Mouse (Mus musculus) adipocyte (in vitro differentiated cells): ENCODE results near the gene Vwc2.

ENCODE experiments used
- DNase-seq: peaks from one replicate; pipeline ENCODE4 v3.0.0-alpha.2; 2016; ENCODE audit warnings: low spot score

Gene Vwc2

DNA sequence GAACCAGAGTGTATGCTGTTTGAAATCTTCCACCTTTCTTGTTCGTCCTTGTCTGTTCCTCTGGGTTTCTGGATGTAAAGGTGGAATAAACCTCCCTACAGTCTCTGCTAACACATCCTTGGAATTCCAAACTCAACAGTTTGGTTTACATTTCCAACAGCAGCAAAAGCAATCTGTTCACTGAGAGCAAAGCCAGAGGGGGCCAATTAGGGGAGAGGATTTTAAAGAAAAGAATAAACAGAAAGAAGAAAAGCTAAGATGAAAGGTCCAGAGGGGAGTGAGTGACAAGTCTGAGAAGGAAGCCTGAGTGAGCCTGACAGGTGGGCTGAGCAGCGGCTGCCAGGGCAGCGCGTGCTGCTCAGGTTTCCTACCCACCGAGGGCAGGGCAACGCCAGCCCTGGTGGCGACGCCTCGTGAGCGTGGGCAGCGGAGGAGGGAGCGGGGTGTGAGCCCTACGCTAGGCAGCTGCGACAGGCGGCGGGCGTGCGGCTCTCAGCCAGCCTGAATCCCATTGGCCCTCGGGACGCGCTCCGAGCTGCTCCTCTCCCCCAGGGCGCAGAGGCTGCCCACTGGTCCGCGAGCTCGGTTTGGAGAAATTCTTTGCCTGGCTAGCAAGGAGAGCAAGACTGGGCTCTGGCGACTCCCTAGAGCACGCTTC lies at the start of gene Vwc2:
TSS of gene Vwc2 (plus strand) at position 648 of the 658 bp plus-strand sequence.
- no peak for DNase-seq

DNA sequence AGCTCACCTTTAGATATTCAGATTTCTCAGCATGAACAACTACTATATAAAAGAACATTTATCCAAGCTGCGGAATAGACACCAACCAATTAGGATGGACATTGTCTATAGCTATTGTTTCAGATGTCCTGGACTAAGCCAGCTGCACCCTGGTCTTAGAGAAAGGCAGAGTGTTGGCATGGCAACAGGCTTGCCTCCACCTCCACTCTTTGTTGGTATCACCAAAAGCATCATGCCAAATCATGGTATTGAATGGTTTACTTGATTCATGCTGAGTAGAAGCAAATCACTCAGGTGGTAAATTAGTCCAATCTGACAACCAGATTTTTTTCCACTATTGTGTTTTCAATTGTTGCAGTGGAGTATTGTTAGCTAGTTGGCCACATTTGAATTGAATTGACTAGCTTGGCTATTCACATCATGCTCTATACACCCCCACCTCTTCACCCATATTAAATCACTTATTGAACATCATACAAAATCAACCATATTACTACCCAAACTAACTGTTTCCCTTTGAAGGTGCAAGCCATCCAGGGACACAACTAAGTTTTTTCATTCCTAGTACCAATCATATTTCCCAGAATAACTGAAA lies 25.8 kb upstream of the Vwc2 start:
- no peak for DNase-seq

DNA sequence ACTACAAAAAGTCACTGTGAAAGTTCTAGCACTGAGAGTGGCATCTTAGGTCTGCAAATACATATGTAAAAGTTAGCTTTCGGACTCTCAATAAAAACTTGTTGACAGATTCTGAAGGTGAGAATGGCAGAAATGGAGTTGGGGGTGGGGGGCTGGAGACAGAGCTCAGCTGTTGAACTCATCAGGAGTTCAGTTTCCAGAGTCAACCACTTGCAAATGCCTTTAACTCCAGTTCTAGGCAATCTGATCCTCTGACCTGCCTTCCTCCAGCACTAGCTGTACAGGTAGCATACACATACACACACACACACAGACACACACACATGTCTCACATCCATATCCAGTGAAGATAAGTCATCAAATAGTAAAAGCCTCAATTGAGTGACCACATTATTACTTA lies 16.4 kb upstream of the Vwc2 start:
- no peak for DNase-seq

DNA sequence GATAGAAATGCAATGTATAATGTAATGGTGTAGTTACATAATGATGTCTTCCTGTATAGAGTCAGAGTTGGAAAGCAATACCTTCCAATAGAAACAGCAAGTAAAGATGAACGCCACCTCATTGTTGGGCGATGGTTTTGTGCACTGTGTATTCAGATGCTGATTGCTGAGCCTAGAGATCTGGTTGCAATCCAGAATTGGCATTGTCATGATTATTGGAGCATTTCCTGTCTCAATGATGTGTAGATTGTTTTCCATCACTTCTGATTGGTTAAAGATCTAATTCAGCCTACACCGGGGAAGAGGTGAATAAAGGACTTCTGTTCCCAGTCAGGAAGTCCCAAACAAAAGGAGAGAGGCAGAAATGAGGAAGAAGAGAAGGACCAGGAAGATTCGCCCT lies 15.7 kb upstream of the Vwc2 start:
- DNase-seq = no peak

DNA sequence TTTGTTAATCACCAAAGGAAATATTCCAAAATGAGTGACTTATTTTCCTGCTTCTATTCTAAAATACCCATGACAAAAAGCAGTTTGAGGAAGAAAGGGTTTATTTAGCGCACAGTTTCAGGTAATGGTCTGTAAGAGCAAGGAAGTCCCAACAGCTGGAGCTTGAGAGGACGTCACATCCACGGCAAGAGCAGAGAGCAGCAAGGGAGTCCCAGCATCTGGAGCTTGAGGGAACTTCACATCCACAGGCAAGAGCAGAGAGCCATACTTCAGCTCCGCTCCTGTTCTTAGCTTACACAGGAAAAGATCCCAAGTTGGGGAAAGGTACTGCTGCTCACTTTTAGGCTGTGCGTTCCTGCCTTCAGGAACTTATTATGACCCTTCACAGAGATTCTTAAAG lies 15.0 kb upstream of the Vwc2 start:
- no peak for DNase-seq

DNA sequence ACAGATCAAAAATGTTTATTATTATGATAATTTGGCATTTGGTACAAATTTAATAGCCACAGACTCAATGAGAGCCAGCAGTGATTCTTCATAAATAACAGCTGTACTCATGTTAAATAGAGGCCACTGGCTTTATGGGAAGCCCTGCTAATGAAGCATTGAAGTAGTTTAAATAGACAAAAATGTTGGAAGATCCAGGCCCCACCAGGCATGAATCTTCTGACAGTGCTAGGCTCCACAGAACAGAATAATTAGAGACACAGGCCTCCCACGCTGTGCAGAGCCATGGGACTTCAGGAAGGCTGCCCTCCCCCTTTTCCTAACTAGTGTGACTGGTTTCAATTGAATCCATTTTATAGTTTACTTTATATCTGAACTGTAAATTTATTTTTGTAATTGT lies 11.8 kb upstream of the Vwc2 start:
- DNase-seq = no peak

DNA sequence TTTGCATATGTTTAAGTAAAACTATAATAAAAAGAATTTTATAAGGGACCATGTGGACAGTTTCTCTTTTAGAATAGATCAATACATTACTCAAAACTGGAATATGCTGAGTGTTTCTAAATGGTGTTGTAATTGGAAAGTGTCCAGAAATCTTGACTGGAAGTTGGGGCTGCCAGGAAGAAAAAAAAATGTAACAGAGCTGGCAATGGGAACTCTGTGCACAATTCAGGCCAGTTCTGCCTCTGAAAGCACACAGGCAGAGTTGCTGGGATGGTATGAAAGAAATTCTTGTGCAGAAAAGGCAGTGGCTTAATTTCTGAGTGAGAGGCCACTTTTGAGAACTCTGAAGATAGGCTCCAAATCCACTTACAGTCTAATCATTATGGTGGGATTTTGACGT lies 11.4 kb upstream of the Vwc2 start:
- peak; percentile 3 for DNase-seq

DNA sequence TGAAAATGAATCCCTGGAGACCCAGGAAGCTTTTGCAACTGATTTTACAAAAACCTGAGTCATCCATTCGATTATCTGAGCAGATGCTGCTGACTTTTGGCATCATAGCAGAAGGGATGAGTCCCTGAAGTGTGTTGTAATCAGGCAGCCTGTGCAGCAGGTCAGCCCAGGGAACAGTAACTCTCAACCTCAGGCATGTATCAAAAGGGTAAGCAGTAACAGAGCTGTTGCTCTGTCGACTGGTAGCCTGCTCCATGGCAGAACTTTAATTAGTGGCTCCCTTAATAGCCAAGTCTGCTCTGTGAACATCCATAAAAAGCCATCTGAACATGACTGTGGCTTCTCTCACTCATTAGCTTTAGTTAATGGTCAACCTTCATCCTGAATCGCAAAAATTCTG lies 5.1 kb upstream of the Vwc2 start:
- no peak for DNase-seq

DNA sequence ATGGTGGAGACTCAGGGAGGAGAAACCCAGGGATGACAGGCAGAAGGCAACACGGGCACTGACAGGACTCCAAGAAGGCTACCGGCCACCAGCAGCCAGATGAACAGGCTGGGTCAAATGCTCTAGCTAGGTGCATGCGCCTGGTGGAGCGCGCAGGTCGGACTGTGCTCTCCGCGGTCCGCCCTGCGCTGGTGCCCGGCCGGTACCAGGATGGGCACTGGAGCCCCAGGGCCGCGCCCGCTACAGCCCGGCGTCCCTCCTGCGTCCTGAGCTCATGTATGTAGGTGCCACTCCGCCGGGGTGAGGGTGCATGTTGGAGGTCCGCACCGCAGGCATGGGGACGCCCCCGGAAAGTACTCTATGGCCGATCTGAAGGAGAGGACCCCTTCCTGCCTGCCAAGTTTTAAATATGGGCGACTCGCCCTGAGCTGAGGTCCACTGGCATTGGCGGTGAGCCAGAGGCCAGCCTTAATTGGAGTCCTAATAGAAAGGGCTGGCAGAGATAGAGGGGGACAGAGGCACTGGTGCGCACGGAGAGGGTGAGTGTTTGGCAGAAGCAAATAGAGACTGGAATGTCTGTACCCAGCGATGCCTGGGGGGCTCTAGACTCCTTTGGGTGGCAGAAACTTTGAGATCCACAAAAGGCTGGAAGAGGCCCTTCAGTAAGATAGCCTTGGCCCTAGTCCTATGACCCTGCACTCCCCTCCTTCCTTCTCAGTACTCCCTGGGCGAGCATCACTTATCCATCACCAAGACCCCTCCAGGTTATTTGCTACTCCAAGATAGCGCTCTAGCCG lies 409 bp downstream of the Vwc2 start:
- no peak for DNase-seq

DNA sequence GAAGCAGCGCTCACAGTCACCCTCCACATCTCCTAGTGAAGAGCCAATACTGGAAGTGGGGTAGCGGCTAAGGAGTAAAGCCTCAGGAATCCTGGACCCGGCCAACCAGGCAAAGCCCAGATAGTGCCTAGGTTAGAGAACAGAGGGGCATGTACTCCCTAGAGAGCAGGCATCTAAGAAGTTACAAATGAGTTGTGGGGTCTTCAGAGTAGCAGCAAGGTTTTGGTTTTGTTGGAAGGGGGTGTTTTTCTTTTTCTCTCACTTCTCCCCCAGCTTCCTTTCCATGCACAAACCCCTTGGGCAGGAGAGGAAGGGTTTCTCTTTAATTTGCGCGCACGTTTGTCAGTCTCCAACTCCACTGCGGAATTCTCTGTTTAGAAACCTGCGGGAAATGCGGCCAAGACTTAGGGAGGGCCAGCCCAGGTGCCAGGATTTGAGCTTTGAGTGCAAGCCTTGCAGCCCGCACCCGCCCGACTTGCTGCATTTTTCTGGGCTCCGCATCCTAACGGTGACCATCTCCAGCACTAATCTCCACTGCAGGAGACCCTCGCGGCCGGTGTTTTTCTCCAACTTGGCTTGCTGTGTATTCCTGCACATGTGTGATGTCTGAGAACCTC lies 1.1 kb downstream of the Vwc2 start:
- DNase-seq = no peak

DNA sequence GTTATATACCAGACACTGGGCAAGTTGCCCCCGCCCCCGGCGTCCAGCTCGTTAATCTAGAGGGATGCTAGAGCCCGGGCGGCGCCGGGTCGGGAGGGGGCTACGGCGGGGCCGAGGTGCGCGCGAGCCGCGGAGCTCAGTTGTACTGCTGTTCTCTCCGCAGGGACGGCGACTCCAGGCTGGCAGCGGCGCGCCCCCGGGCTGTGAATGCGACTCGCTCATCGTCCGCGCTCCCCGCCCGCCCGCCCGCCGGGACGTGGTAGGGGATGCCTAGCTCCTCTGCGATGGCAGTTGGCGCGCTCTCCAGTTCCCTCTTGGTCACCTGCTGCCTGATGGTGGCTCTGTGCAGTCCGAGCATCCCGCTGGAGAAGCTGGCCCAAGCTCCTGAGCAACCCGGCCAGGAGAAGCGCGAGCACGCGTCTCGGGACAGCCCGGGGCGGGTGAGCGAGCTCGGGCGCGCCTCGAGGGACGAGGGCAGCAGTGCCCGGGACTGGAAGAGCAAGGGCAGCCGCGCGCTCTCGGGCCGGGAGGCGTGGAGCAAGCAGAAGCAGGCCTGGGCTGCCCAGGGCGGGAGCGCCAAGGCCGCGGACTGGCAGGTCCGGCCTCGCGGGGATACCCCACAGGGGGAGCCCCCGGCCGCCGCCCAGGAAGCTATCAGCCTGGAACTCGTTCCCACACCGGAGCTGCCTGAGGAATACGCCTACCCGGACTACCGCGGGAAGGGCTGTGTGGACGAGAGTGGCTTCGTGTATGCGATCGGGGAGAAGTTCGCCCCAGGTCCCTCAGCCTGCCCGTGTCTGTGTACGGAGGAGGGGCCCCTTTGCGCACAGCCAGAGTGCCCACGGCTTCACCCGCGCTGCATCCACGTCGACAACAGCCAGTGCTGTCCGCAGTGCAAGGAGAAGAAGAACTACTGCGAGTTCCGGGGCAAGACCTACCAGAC lies 1.9 kb downstream of the Vwc2 start:
- DNase-seq = no peak

DNA sequence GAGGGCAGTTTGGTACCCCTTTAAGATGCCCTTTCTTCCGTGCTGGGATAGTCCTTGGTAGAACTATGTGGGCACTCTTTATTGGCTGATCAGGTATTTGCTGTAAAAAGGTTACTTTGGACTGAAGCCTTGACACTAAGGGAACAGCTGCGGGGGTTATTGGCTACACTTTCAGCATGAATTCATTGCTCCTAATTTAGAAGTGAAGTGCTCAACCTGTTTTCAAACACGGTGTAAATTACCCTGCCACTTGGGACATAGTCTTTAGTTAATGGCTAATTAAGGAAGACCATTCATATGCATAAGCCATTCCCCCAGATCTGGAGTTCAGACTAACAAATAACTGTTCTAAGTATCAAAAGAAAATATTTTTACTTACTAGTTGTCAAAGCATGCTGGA lies 2.7 kb downstream of the Vwc2 start:
- DNase-seq = no peak

DNA sequence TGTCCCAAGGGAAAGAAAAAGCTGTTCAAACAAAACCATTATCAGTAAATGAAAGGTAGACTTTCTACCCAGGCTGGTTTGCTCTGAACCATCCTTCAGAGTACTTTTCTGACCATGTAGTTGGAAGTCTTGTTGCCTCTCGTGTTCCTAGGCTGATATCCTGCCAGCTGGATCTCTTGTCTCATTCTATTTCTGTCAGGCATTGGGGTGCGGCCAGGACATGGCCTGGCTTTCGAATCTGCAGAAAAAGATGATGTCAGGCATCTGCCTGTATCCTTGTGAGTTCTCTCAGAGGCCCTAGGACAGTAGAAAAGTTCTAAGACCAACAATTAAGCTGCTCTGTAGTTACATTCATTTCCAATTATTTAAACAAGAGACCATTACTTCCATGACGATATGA lies 8.8 kb downstream of the Vwc2 start:
- no peak for DNase-seq

DNA sequence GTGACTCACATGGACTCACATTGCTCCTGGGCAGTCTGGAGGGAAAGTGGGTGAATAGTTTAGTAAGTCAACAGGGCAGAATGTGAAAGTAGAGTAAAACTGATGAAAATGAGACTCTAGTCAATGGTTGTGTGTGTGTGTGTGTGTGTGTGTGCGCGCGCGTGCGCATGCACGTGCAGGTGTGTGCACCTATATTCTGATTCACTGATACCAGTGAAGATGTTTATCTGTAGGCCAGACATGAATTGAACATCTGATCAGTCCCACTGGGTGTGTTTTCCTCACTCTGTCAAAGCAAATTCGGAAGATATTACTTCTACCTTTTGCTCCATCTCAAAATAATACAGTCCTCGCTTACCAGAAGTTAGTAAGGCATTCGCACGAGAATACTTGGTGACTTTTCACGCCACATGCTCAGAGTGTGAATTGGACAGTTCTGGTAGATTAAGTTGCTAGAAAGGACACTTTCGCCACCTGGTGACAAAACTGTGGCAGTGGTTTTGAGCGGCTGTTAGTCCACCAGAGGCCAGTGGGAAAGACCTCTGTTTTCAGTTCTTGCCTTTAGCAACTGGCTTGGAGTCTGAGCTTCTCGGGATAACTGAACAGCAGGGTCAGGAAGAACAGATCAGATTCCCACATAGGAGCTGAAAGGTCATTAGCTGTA lies 17.5 kb downstream of the Vwc2 start:
- peak; percentile 29 for DNase-seq

DNA sequence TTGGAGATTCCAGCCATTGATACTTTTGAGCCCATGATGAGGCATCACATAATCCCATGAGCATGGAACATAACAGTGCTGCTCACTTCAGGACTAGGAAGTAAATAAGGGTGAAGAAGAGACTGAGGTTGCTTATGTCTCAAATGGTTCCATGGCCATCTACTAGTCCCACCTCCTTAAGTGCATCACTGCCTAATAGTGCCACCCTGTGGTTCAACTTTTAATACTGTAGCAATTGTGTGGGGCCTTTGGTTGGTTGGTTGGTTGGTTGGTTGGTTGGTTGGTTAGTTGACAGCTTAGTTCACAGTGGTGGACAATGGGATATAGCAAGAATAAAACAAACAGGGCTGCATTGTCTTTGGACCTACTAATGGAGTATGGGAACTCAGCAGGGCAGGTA lies 26.6 kb downstream of the Vwc2 start:
- no peak for DNase-seq

DNA sequence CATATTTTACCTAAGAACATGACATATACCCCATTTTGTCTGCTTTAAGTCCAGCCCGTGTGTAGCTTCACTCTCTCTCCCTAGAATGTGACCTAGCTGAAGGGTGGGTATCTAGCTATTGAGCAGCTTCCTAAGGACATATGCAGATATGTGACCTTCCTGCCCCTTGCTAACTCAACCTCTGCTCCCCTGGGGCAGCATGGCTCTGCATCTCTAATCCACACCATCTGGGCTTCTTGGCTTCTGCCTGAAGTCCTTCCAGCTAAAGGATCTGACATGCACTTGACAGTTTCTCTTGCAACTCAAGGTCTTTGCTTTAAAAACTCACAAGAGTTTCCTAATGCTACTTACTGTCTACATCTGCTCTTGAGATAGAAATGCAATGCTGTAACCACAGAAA lies 38.7 kb downstream of the Vwc2 start:
- DNase-seq = no peak

DNA sequence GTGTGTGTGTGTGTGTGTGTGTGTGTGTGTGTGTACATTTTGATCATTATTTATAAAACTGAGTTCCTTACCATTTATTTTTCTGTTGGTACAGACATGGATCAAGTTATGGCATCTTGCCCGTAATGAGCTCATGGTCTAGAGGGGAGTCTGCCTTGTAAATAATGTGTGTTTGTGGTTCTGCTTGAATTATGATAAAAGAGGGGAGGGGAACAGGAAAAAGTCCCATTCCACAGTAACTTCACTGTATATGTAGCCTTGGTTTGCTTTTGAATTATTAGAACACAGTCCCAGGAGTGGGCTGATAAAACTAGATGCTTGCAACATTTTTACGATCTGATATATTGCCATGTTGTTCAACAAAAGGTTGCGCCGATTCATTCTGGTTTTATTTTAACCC lies 57.4 kb downstream of the Vwc2 start:
- DNase-seq = no peak

DNA sequence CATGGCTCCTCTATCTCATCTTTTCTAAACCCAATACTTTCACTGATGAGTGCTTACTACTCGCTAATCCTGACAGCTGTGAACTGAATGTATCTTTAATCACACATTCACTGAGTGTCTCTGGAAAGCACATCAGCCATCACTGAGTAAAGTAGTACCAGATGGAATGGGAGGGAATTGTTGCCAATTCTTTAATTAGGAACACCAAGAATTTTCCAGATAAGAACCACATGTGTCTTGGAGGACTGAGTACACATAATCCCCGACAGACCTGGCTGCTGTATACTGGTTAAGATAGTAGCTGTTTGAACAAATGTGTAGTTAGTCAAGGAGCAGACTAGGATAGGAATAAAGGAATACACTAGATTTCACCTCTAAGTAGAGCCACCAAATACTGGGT lies 61.2 kb downstream of the Vwc2 start:
- DNase-seq = no peak

DNA sequence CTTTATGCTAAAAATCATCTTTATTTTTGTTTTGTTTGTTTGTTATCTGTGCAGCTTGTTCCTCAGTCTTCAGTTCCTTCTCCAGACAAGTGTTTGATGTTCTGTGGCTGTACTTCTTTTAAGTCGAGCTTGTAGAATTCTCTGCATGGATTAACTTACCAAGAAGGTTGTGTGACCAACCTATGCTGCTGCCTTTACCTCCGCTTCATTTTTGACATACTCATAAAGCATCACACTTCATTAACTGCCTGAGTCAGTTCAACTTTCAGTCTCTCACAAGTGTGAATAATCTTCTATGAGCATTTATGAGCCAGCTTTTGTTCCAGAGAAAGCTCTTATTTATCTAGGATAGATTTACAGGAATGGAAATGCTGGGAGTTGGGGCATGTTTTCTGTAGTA lies 68.7 kb downstream of the Vwc2 start:
- no peak for DNase-seq

DNA sequence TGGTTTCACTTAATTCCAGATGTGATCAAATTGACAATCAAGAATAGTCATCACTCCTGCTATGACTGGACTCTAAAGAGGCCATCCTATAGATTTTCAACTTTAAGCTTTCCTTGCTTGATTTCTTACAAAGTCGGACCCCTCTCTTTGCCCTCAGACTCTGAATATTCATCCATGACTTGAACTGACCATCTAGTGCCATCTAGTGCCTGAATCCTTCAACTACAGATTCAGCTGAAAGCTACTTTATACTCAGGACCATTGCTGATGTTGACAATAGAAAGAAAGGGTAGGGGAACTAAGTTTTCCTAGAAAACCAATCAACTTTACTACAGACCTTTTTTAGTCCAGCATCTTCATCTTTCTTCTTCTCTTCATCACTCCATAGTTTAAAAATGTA lies 109.1 kb downstream of the Vwc2 start:
- no peak for DNase-seq

DNA sequence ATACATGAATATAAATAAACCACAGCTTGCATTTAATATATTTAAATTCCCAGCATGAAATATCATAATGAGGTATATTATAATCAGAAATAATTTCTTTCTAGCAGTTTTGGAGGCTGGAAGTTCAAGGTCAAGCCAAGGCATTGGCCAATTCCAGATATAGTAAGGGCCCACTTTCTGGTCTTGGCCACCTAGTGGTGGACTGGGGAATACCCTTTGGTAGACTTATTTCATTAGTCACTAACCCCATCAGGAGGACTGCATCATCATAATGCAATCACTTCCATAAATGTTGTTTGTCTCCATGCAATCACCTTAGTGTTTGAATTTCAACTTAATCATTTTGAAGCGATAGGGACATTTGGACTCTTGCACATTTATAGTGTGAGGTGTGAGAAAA lies 125.3 kb downstream of the Vwc2 start:
- DNase-seq = no peak
